Mouse (Mus musculus): Measurements from ENCODE around the gene Nol4l.

Nol4l gene

GRCm38 (mm10) chr2:153544771-153545170 lies 15.0 kb upstream of the Nol4l start:
- in situ Hi-C loops (cut with MboI; ENCODE audit: unreplicated experiment in 2 of 2) = no loop called here

- in situ Hi-C loops (cut with MboI; ENCODE audit: unreplicated experiment in 2 of 2) = no loop called here
Measured at GRCm38 (mm10) chr2:153543911-153544730, 14.3 kb upstream of the Nol4l start.

GRCm38 (mm10) chr2:153542936-153543668 lies 13.3 kb upstream of the Nol4l start:
- in situ Hi-C loops (cut with MboI; ENCODE audit: unreplicated experiment in 2 of 2) = no loop called here

- in situ Hi-C loops (cut with MboI; ENCODE audit: unreplicated experiment in 2 of 2) = no loop called here
Measured at GRCm38 (mm10) chr2:153538898-153539297, 9.1 kb upstream of the Nol4l start.

GRCm38 (mm10) chr2:153533981-153534380 lies 4.2 kb upstream of the Nol4l start:
- in situ Hi-C loops (cut with MboI; ENCODE audit: unreplicated experiment in 2 of 2) = loop anchor here (5.0 kb wide), 2 partner anchors 33 to 52 kb away; no protein-coding TSS in a partner anchor

- in situ Hi-C loops (cut with MboI; ENCODE audit: unreplicated experiment in 2 of 2) = loop anchor here (5.0 kb wide), 2 partner anchors 36 to 49 kb away; no protein-coding TSS in a partner anchor
Measured at GRCm38 (mm10) chr2:153530948-153531347, 1.2 kb upstream of the Nol4l start.

GRCm38 (mm10) chr2:153529365-153529781 lies 398 bp downstream of the Nol4l start:
- in situ Hi-C loops (cut with MboI; ENCODE audit: unreplicated experiment in 2 of 2) = no loop called here

- in situ Hi-C loops (cut with MboI; ENCODE audit: unreplicated experiment in 2 of 2) = no loop called here
Measured at GRCm38 (mm10) chr2:153528571-153529364, 1.0 kb downstream of the Nol4l start.

- in situ Hi-C loops (cut with MboI; ENCODE audit: unreplicated experiment in 2 of 2) = no loop called here
Measured at GRCm38 (mm10) chr2:153527580-153528531, 1.9 kb downstream of the Nol4l start.

GRCm38 (mm10) chr2:153526850-153527530 lies 2.8 kb downstream of the Nol4l start:
- in situ Hi-C loops (cut with MboI; ENCODE audit: unreplicated experiment in 2 of 2) = no loop called here

- in situ Hi-C loops (cut with MboI; ENCODE audit: unreplicated experiment in 2 of 2) = no loop called here
Measured at GRCm38 (mm10) chr2:153525906-153526311, 3.9 kb downstream of the Nol4l start.

GRCm38 (mm10) chr2:153524727-153525126 lies 5.0 kb downstream of the Nol4l start:
- in situ Hi-C loops (cut with MboI; ENCODE audit: unreplicated experiment in 2 of 2) = no loop called here

GRCm38 (mm10) chr2:153523656-153524055 lies 6.1 kb downstream of the Nol4l start:
- in situ Hi-C loops (cut with MboI; ENCODE audit: unreplicated experiment in 2 of 2) = no loop called here

GRCm38 (mm10) chr2:153523143-153523542 lies 6.6 kb downstream of the Nol4l start:
- in situ Hi-C loops (cut with MboI; ENCODE audit: unreplicated experiment in 2 of 2) = no loop called here

- in situ Hi-C loops (cut with MboI; ENCODE audit: unreplicated experiment in 2 of 2) = no loop called here
Measured at GRCm38 (mm10) chr2:153522270-153522669, 7.5 kb downstream of the Nol4l start.

GRCm38 (mm10) chr2:153520057-153520456 lies 9.7 kb downstream of the Nol4l start:
- in situ Hi-C loops (cut with MboI; ENCODE audit: unreplicated experiment in 2 of 2) = no loop called here

GRCm38 (mm10) chr2:153516961-153517360 lies 12.8 kb downstream of the Nol4l start:
- in situ Hi-C loops (cut with MboI; ENCODE audit: unreplicated experiment in 2 of 2) = no loop called here

GRCm38 (mm10) chr2:153515582-153515981 lies 14.2 kb downstream of the Nol4l start:
- in situ Hi-C loops (cut with MboI; ENCODE audit: unreplicated experiment in 2 of 2) = no loop called here
